Mouse (Mus musculus) adrenal gland (tissue): ENCODE data around the gene Sfrp2.

Experiments
- intact Hi-C: fragments of 180-260 bp; cut with DNase I; formaldehyde crosslinking; loops from one replicate; pipeline ENCODE4 v1.15.1; 2025
- long read RNA-seq, 2 experiments: library from polyadenylated mRNA; unstranded; transcript quantifications; one replicate each; pipeline ENCODE4 v2.0.0; 2020; ENCODE audit warnings: borderline replicate concordance in 1 of 2; ENCODE audit not compliant: insufficient replicate concordance in 1 of 2

Gene Sfrp2
- long read RNA-seq, experiment 1, partial matches to known transcripts: 0 of 1 reads
- long read RNA-seq, experiment 1, other reads (novel, unspliced or antisense): 0 of 1 reads
- long read RNA-seq, experiment 2: 0 reads

- intact Hi-C loops: no loop called here
Measured at GRCm38 (mm10) chr3:83765871-83766725, at the start of gene Sfrp2. Sfrp2 (plus strand) TSS chr3:83766321.

GRCm38 (mm10) chr3:83717643-83718231 lies 48.4 kb upstream of the Sfrp2 start:
- intact Hi-C loops: no loop called here

GRCm38 (mm10) chr3:83718662-83719061 lies 47.5 kb upstream of the Sfrp2 start:
- intact Hi-C loops: no loop called here

GRCm38 (mm10) chr3:83728223-83728622 lies 37.9 kb upstream of the Sfrp2 start:
- intact Hi-C loops: no loop called here

- intact Hi-C loops: no loop called here
Measured at GRCm38 (mm10) chr3:83728675-83729390, 37.3 kb upstream of the Sfrp2 start.

- intact Hi-C loops: no loop called here
Measured at GRCm38 (mm10) chr3:83733985-83734384, 32.1 kb upstream of the Sfrp2 start.

- intact Hi-C loops: no loop called here
Measured at GRCm38 (mm10) chr3:83736980-83737379, 29.1 kb upstream of the Sfrp2 start.

GRCm38 (mm10) chr3:83740246-83740645 lies 25.9 kb upstream of the Sfrp2 start:
- intact Hi-C loops: no loop called here

GRCm38 (mm10) chr3:83747276-83747675 lies 18.8 kb upstream of the Sfrp2 start:
- intact Hi-C loops: no loop called here

- intact Hi-C loops: no loop called here
Measured at GRCm38 (mm10) chr3:83747895-83748294, 18.2 kb upstream of the Sfrp2 start.

- intact Hi-C loops: loop anchor here (2.0 to 5.0 kb wide), 2 partner anchors 37 to 254 kb away; no protein-coding TSS in a partner anchor
Measured at GRCm38 (mm10) chr3:83751625-83752024, 14.5 kb upstream of the Sfrp2 start.

- intact Hi-C loops: loop anchor here (5.0 kb wide), 1 partner anchor 255 kb away; no protein-coding TSS in a partner anchor
Measured at GRCm38 (mm10) chr3:83752196-83752595, 13.9 kb upstream of the Sfrp2 start.

- intact Hi-C loops: no loop called here
Measured at GRCm38 (mm10) chr3:83755043-83755635, 11.0 kb upstream of the Sfrp2 start.

- intact Hi-C loops: no loop called here
Measured at GRCm38 (mm10) chr3:83755666-83756065, 10.5 kb upstream of the Sfrp2 start.

GRCm38 (mm10) chr3:83762361-83762760 lies 3.8 kb upstream of the Sfrp2 start:
- intact Hi-C loops: loop anchor here (5.0 kb wide), 1 partner anchor 475 kb away; no protein-coding TSS in a partner anchor

- intact Hi-C loops: loop anchor here (5.0 kb wide), 1 partner anchor 477 kb away; no protein-coding TSS in a partner anchor
Measured at GRCm38 (mm10) chr3:83763551-83764548, 2.3 kb upstream of the Sfrp2 start.

GRCm38 (mm10) chr3:83766726-83767070 lies 577 bp downstream of the Sfrp2 start:
- intact Hi-C loops: no loop called here

GRCm38 (mm10) chr3:83767121-83767520 lies 1.0 kb downstream of the Sfrp2 start:
- intact Hi-C loops: no loop called here

GRCm38 (mm10) chr3:83768293-83769035 lies 2.3 kb downstream of the Sfrp2 start:
- intact Hi-C loops: no loop called here
